Mouse (Mus musculus) liver, adult 2 months (tissue): ENCODE measurements at regions not wholly inside any gene's neighbourhood (a gene's known extent, or its start where the extent isn't known, plus 50 kb on each side); places are given as distances from the start of the nearest gene placed in this dataset.

Experiments used
- CTCF ChIP-seq: fragments of 200-500 bp; IDR thresholded peaks from 2 replicates; pipeline ENCODE4 v1.5.1; 2011; ENCODE audit warnings: low read depth, low read length, control low read depth
- POLR2A ChIP-seq: fragments of 200-500 bp; IDR thresholded peaks from 2 replicates; pipeline ENCODE4 v1.6.1; 2011; ENCODE audit warnings: low read length, control low read depth; ENCODE audit not compliant: insufficient read depth; ENCODE audit errors: extremely low read depth

- TF ChIP-seq CTCF (no peak), POLR2A (no peak)
Observed at GRCm38 (mm10) chr9:111762653-111763468, 72.7 kb upstream of the Stac start.
